Mouse (Mus musculus) limb, embryonic 11.5 days (tissue): Measurements from ENCODE around the gene Nmral1. TPM values are rescaled to one million over a fixed set of nuclear protein-coding genes. Genes with fewer than 3 reads are reported as not detected.
A peak's percentile ranks its signal among the peaks of the same experiment; 100 is the strongest.

Experiments
- ATAC-seq: fragments of 200-750 bp; cut with Nextera tagmentation; 2 replicates; pipeline ENCODE4 v1.8.0; 2017; ENCODE audit warnings: low read depth; ENCODE audit not compliant: insufficient number of reproducible peaks, low FRiP score, low TSS enrichment
- DNase-seq: peaks from one replicate; pipeline ENCODE4 v3.0.0-alpha.2; 2015; ENCODE audit warnings: low spot score
- H3K27ac ChIP-seq: fragments of 300-500 bp; sonication (generic); replicated peaks from 2 replicates; pipeline ENCODE4 v1.5.1; 2014; ENCODE audit warnings: low read depth, mild to moderate bottlenecking, low read length
- H3K27me3 ChIP-seq: fragments of 300-500 bp; sonication (generic); 2 replicates; pipeline ENCODE4 v1.6.1; 2014; ENCODE audit warnings: mild to moderate bottlenecking, low read length, mixed read lengths; ENCODE audit not compliant: control insufficient read depth, insufficient read depth
- H3K36me3 ChIP-seq: fragments of 300-500 bp; sonication (generic); 2 replicates; pipeline ENCODE4 v1.6.1; 2014; ENCODE audit warnings: mild to moderate bottlenecking, low read length, moderate library complexity, mixed read lengths; ENCODE audit not compliant: control insufficient read depth, insufficient read depth
- H3K4me1 ChIP-seq: fragments of 300-500 bp; sonication (generic); 2 replicates; pipeline ENCODE4 v1.6.1; 2014; ENCODE audit warnings: low read length, mixed read lengths; ENCODE audit not compliant: control insufficient read depth, insufficient read depth
- H3K4me2 ChIP-seq: fragments of 300-500 bp; sonication (generic); 2 replicates; pipeline ENCODE4 v1.6.1; 2014; ENCODE audit warnings: low read depth, mild to moderate bottlenecking, moderate library complexity; ENCODE audit not compliant: severe bottlenecking
- H3K4me3 ChIP-seq: fragments of 300-500 bp; sonication (generic); 2 replicates; pipeline ENCODE4 v1.5.1; 2014; ENCODE audit warnings: low read depth, low read length
- H3K9ac ChIP-seq: fragments of 300-500 bp; sonication (generic); 2 replicates; pipeline ENCODE4 v1.6.1; 2014; ENCODE audit warnings: mild to moderate bottlenecking, low read length
- H3K9me3 ChIP-seq: fragments of 300-500 bp; sonication (generic); 2 replicates; pipeline ENCODE4 v1.6.1; 2016; ENCODE audit warnings: low read length; ENCODE audit not compliant: control insufficient read depth
- WGBS: fragments of 180-500 bp; shearing (Covaris S2); extraction: QIAGEN DNeasy Blood & Tissue Kit; methylation state at CpG from one replicate; pipeline ENCODE4 v1.1.7; 2014; 5-methylcytosine and 5-hydroxymethylcytosine counted together
- polyA plus RNA-seq: library from polyadenylated mRNA; unstranded; fragments of >200 nt; fragmentation: Nextera tagmentation; extraction: Ambion mirVana; gene quantifications from 2 replicates; pipeline ENCODE4 v1.2.1, GENCODE M21; 2014

Nmral1 gene
- polyA plus RNA-seq, 1 experiment from 2014 or later = 249 TPM

DNA sequence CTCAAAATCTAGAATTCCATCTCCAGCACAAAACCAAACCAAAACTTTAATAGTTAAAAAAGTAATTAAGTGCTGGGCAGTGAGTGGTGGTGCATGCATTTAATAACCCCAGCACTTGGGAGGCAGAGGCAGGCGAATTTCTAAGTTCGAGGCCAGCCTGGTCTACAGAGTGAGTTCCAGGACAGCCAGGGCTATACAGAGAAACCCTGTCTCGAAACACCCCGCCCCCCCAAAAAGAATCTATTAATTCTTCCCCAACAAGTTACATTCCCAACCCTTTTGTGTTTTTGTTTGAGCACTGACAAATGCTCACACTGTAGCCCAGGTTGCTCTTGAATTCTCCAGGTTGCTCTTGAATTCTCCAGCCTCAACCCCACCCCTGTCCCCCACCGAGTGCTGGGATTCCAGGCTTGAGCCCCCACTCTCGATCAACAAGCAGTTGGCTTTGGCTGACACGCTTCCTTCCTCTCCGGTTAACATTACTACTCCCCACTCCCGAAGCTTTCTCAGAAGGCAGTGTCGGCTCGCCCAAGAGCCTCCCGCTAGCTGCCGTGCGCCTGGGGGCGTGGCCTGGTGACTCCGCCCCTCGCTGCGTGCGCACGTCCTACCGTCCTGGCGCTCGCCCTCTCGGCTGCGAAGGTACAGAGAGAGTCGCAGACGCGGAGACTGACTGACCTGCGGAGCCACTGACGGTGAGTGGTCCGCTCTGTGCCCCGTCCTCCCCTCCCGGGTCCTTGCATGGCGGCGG is 6.8 kb upstream of the Nmral1 start, which contains the start of gene Hmox2:
TSS of gene Hmox2 (plus strand) at position 582 of the 748 bp plus-strand sequence.
- Histone ChIP-seq H3K4me1 (peaks cover 4% of the 10 kb centered on the region), H3K9me3 (no peaks in the 10 kb centered on the region), H3K4me2 (peak within 1 kb of the TSS; percentile 85), H3K9ac (peak within 1 kb of the TSS; percentile 82), H3K36me3 (no peaks in the 10 kb centered on the region), H3K27me3 (no peaks in the 10 kb centered on the region), H3K27ac (peak within 1 kb of the TSS; percentile 69), H3K4me3 (peak within 1 kb of the TSS; percentile 82)
- DNase-seq (peak; percentile 95), ATAC-seq (peak; percentile 95)
- WGBS = 5% methylated on average over 35 of the region's 35 CpGs

DNA sequence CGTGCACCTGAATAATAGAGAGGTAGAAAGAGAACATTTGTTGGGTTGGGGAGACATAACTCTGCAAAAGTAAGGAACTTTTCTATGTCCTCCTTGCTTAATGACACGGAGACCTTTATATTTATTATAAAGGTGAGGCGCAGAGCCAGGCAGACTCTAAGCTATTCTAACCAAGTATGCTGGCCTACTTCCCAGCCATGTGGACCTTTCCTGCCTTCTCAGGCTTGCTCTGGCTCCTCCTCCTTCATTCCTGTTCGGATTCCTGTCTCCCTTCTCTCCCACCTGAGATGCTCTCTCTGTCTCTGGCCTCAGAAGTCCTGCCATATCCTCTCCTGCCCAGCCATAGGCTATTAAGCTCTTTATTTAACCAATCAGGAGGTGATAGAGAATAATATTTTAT is 6.1 kb upstream of the Nmral1 start:
- H3K27ac ChIP-seq = no peak overlapping the region
- no peaks in the 10 kb centered on the region for H3K36me3 ChIP-seq
- ATAC-seq (no peak), DNase-seq (no peak)
- no peak overlapping the region for H3K4me2 ChIP-seq
- no peaks in the 10 kb centered on the region for H3K9me3 ChIP-seq
- H3K4me3 ChIP-seq = no peak overlapping the region
- no peak overlapping the region for H3K9ac ChIP-seq
- WGBS = 85% methylated on average over 4 of the region's 4 CpGs
- no peaks in the 10 kb centered on the region for H3K27me3 ChIP-seq
- peaks cover 4% of the 10 kb centered on the region for H3K4me1 ChIP-seq

DNA sequence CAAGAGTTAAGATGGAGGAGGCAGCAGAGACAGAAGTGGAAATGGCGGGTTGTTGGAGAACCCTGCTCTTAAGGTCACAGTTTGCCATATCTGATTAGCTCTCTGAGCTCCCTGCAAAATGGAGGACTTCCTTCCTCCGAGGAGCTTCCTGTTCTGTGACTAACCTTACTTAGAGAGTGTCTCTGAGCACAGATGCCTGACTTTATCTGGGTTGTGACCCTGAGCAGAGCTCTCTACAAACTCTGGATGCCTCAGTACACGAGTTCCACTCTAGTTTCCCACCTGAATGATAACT is 3.7 kb upstream of the Nmral1 start:
- Histone ChIP-seq H3K27ac (no peak overlapping the region), H3K27me3 (no peaks in the 10 kb centered on the region), H3K4me2 (no peak overlapping the region), H3K4me1 (peaks cover 4% of the 10 kb centered on the region), H3K36me3 (no peaks in the 10 kb centered on the region), H3K9me3 (no peaks in the 10 kb centered on the region), H3K9ac (no peak overlapping the region), H3K4me3 (no peak overlapping the region)
- WGBS = 75% methylated on average over 3 of the region's 3 CpGs
- DNase-seq (no peak), ATAC-seq (no peak)

- Histone ChIP-seq H3K4me1 (peaks cover 8% of the 10 kb centered on the region), H3K27ac (no peak overlapping the region), H3K4me2 (no peak overlapping the region), H3K27me3 (no peaks in the 10 kb centered on the region), H3K9ac (no peak overlapping the region), H3K9me3 (no peaks in the 10 kb centered on the region), H3K4me3 (no peak overlapping the region), H3K36me3 (no peaks in the 10 kb centered on the region)
- ATAC-seq = no peak
- 84% methylated on average over 7 of the region's 7 CpGs for WGBS
- no peak for DNase-seq
These were observed 3.2 kb upstream of the Nmral1 start for GRCm38 (mm10) chr16:4722128-4722914.

GRCm38 (mm10) chr16:4717866-4718265 is 1.3 kb downstream of the Nmral1 start:
- H3K4me3 ChIP-seq = peak overlapping the region; percentile 64
- peaks cover 10% of the 10 kb centered on the region for H3K36me3 ChIP-seq
- peak overlapping the region; percentile 52 for H3K4me2 ChIP-seq
- H3K9me3 ChIP-seq = no peaks in the 10 kb centered on the region
- DNase-seq (no peak), ATAC-seq (no peak)
- WGBS = 75% methylated on average over 3 of the region's 3 CpGs
- no peak overlapping the region for H3K27ac ChIP-seq
- H3K4me1 ChIP-seq = peaks cover 4% of the 10 kb centered on the region; the same call in 1 of the 2 replicates
- H3K27me3 ChIP-seq = no peaks in the 10 kb centered on the region
- peak overlapping the region; percentile 27; the same call in 1 of the 2 replicates for H3K9ac ChIP-seq

DNA sequence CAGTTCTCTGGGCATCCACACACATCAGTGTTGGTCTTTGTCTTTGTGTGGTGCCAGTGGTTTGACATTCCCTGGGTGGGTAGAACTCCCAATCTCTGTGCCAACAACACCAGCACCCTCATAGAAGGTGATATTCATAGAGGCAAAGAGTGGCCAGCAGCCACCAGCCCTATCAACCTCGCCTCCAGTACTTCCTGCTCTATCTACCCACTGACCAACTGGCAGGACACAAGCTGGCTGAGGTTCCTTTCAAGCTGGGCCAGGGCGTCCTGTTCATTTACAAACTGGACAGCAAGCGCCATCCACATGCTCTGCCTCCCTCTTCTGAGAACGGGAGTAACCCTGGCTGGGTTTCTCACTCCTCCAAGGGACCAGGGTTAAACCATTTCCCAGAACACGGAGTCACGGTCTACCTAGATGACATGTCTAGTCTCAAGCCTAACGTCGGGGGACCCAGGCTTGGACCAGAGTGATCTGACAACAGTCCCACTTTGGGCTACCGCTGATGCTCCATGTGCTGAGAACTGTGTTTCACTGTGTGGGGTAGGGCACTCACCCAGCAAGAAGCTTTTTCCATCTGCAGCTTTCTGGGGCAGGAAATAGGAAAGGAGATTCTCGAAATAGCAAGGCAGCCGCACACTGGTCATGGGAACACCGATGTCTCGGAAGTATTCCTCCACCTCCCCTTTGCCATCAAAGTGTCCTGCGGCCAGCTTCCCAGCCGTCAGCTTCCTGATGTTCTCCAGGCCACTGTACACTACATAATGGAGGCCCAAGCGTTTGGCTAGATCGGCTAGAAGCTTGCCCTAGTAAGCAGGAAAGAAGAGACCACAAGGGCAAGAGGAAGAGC is 5.1 kb downstream of the Nmral1 start:
- Histone ChIP-seq H3K4me2 (no peak overlapping the region), H3K4me1 (peaks cover 4% of the 10 kb centered on the region; the same call in 1 of the 2 replicates), H3K36me3 (peaks cover 13% of the 10 kb centered on the region), H3K4me3 (no peak overlapping the region), H3K27me3 (no peaks in the 10 kb centered on the region), H3K9me3 (no peaks in the 10 kb centered on the region), H3K9ac (no peak overlapping the region), H3K27ac (no peak overlapping the region)
- no peak for DNase-seq
- WGBS = 92% methylated on average over 17 of the region's 17 CpGs
- no peak for ATAC-seq

GRCm38 (mm10) chr16:4711173-4711572 is 8.0 kb downstream of the Nmral1 start:
- Histone ChIP-seq H3K4me3 (no peak overlapping the region), H3K4me1 (no peaks in the 10 kb centered on the region), H3K36me3 (peaks cover 14% of the 10 kb centered on the region), H3K9me3 (no peaks in the 10 kb centered on the region), H3K27me3 (no peaks in the 10 kb centered on the region), H3K9ac (no peak overlapping the region), H3K4me2 (no peak overlapping the region), H3K27ac (no peak overlapping the region)
- DNase-seq (no peak), ATAC-seq (no peak)
- 95% methylated on average over 4 of the region's 4 CpGs for WGBS

- Histone ChIP-seq H3K4me3 (no peak overlapping the region), H3K27ac (no peak overlapping the region), H3K4me1 (no peaks in the 10 kb centered on the region), H3K4me2 (no peak overlapping the region; the same call in 1 of the 2 replicates), H3K27me3 (no peaks in the 10 kb centered on the region), H3K36me3 (peaks cover 35% of the 10 kb centered on the region; the same call in 1 of the 2 replicates), H3K9ac (no peak overlapping the region), H3K9me3 (no peaks in the 10 kb centered on the region)
- DNase-seq (no peak), ATAC-seq (no peak)
- WGBS = 74% methylated on average over 4 of the region's 4 CpGs
These were observed 13.6 kb downstream of the Nmral1 start for GRCm38 (mm10) chr16:4705541-4705940.
